Comparison of ENCODE assay signal across 7 mouse cellular contexts in genomic region chr4:43499407-43500333, GRCm38 (mm10). TPM values are rescaled to one million over a fixed set of nuclear protein-coding genes. Genes with fewer than 3 reads are reported as not detected.
DNase-seq lines count a peak whose midpoint lies in the region; ATAC-seq and TF ChIP-seq lines count a peak whose summit lies in the region.

Gene Arhgef39, minus strand, starts transcription at chr4:43499695.

- no peak for TF ChIP-seq CTCF in hindbrain, postnatal 0 days (IDR thresholded peaks at IDR 0.05; ENCODE audit: low read depth)

- H3K9ac ChIP-seq in hindbrain, postnatal 0 days (replicated peaks; ENCODE audit: low read length) = peak within 1 kb of the TSS; percentile 43

- 7% methylated on average over 50 of the region's 50 CpGs for WGBS in hindbrain, postnatal 0 days

- ATAC-seq in hindbrain, postnatal 0 days = peak; percentile 86

- peak; percentile 87 to 93 for DNase-seq in adrenal gland, adult (ENCODE audit: inconsistent age in 2 of 2, low spot score in 1 of 2)
- DNase-seq in cerebellum, postnatal 36 days = peak; percentile 77 to 84
- DNase-seq in gastrocnemius, adult 8-10 months (ENCODE audit: low spot score in 2 of 2) = peak; percentile 60 to 77
- DNase-seq in hindbrain, postnatal 0 days (ENCODE audit: low spot score) = peak; percentile 92
- peak; percentile 67 to 72 for DNase-seq in left cerebral cortex, postnatal 36 days (ENCODE audit: low spot score in 2 of 2)
- DNase-seq in mesoderm, embryonic 11.5 days (ENCODE audit: low read depth, low spot score) = peak; percentile 90
- peak; percentile 65 for DNase-seq in skeletal muscle tissue, adult 2 months (ENCODE audit: low read depth, low spot score)

- H3K9me3 ChIP-seq in hindbrain, postnatal 0 days (ENCODE audit: low read length) = no peaks in the 10 kb centered on the region

- H3K4me2 ChIP-seq in hindbrain, postnatal 0 days (ENCODE audit: low read depth, low read length) = peak within 1 kb of the TSS; percentile 82

- no peaks in the 10 kb centered on the region for H3K27me3 ChIP-seq in hindbrain, postnatal 0 days (ENCODE audit: insufficient read depth, low read length)

- intact Hi-C loops in left cerebral cortex, postnatal 36 days (cut with DNase I) = no loop called here

- H3K4me3 ChIP-seq in hindbrain, postnatal 0 days (ENCODE audit: low read length) = peak within 1 kb of the TSS; percentile 61

- H3K4me1 ChIP-seq in hindbrain, postnatal 0 days (ENCODE audit: insufficient read depth, low read length) = no peaks in the 10 kb centered on the region; the same call in 1 of the 2 replicates

- H3K27ac ChIP-seq in hindbrain, postnatal 0 days = no peak within 1 kb of the TSS

- H3K36me3 ChIP-seq in hindbrain, postnatal 0 days (ENCODE audit: insufficient read depth, low read length) = no peaks in the 10 kb centered on the region; the same call in 1 of the 2 replicates

RNA-seq across cellular contexts. Expression of gene Arhgef39, which starts in this region (rescaled TPM):
- total RNA-seq in gastrocnemius, adult 8-10 months (2022) = not detected
- total RNA-seq in hindbrain, postnatal 0 days (2014; rRNA removed) = 6.9 and 20.6 TPM in 2 replicates
- polyA plus RNA-seq in hindbrain, postnatal 0 days (2015; fragmentation: Nextera tagmentation; extraction: Ambion mirVana) = 4.5 and 8.0 TPM in 2 replicates
- total RNA-seq in left cerebral cortex, postnatal 36 days (2021) = under 1 TPM; 0.70 to 0.79 TPM

Comparison
In these comparisons a context has a peak if more than half of its experiments do, and no peak if none do; other contexts are left out.
1. Peak in DNase-seq in gastrocnemius, adult 8-10 months; RNA of the gene not detected or under 1 TPM.
2. Peak in DNase-seq in left cerebral cortex, postnatal 36 days; RNA of the gene not detected or under 1 TPM.